Mouse (Mus musculus) gastrocnemius, postnatal 36 days (tissue): ENCODE data around the gene Pbx1. TPM values are rescaled to one million over a fixed set of nuclear protein-coding genes. Genes with fewer than 3 reads are reported as not detected.

Experiments used
- DNase-seq, 2 experiments: peaks; one replicate each; pipeline ENCODE4 v3.0.0; 2022
- intact Hi-C: fragments of 180-260 bp; cut with DNase I; formaldehyde crosslinking; loops from one replicate; pipeline ENCODE4 v1.15.1; 2025
- total RNA-seq, 2 experiments: library from RNA; stranded (reverse); gene quantifications; 2 replicates each; pipeline ENCODE4 v1.2.3; 2021

Gene Pbx1
- total RNA-seq, 2 experiments from 2014 or later: 15.1 to 17.7 TPM

DNA sequence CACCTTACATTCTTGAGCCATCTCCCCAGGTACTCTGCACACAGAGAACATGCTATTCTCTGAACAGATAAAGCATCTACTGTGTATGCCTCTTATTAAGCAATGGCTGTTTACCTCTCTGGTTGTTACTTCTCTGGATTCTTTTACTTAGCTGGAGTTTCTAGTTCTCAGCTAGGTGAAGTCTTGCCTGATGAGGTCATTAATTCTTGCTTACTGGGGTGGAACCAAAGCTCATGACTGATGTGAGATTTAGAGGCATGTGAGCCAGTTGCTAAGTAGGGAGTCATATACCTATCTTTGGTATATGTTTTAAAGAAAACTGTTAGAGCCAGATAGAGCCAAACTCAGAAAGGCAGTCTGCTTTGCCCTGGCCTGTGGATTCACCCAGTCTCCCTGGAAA, 298.4 kb downstream of the Pbx1 start:
- no peak for DNase-seq
- intact Hi-C loops: no loop called here

DNA sequence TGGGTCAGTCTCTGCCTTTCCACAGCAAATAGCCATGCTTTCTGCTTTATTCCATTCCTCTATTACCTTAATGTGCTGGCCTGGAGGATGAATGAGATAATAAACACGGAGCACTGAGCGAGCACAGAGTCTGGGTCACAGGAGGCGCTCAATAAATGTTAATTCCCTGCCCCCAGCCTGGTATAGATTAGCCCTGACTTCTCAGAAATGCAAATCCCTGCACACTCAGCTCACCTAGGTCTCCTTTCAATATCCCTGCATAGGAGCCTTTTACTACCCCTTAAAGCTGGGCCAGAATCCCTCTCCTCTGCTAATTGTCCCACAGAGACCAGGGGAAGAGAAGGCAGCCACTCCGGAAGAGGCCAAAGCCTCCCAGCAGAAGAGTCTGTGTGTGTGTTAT, 304.1 kb downstream of the Pbx1 start:
- no peak for DNase-seq
- intact Hi-C loops: no loop called here

DNA sequence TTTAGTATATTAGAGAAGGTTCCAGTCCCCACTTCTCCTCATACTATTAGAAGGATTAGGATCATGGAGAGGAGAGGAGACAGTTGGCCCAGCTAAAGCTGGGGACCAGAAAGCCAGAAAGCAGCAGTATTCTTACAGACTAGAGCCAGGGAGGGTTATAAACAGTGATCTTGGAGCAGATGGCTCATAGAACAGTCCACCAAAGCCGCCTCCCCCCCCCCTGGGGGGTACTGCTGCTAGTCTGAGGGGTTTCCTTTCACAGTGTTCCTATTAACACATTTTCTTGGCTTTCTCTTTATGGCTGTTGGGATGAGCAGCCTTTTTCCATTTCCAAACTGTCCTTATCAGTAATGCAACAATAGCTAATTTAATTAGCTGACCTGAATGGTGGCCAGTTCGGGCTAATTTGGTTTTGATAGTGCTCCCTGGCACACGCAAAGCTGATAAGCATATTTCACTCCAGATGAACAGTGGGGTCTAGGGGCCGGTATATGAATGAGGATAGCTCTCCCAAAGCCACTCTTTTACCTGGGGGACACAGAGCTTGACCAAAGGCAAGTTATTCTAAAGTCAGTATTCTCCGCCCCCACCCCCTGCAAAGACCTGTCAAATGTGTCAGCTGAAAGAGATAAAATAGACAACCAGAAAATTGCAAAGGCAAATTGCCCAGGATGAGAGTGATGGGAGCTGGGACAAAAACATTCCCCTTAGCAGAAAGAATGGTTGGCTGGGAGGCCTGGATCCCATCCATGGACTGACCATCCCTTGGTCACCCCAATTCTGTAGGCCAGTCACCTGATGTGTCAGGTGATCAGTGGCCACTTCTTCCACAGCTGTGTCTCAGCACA, 307.2 kb downstream of the Pbx1 start:
- intact Hi-C loops: no loop called here
- DNase-seq: no peak

DNA sequence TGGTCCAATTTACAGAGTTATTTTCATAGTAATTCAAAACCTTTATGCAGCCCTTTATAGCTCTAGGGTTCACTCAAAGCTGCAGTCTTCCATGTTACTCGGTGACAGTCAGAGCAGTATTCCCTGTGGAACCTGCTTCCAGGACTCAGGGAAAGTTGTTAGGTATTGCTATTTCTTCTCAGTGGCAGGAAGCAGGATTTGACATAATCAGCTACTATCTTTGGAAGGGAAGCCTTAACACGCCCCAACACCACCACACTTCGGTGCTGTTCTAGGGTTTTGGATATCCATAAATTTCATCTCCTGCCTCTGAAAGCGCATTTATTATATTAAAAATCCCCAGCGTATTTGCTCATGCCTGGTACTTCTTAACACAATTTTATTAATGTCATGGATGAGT, 314.0 kb downstream of the Pbx1 start:
- intact Hi-C loops: no loop called here
- no peak for DNase-seq

DNA sequence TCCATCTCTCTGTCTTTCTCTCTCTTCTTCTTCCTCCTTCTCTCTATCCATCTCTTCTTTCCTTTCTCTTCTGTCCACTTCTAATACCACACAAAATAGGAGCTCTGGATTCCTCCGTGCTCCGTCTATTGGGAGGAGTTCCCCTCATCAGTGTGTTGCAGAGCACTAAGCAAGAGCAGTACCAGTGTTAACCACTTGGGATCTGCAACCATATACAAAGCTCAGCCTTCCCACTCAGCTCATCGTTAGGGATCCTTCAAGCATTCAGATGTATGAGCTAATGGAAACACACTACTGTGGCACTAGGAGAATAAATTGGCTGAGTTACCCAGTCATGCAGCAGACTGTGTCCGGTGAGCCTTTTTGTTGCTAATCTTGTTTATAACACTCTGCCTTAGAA, 314.7 kb downstream of the Pbx1 start:
- DNase-seq: no peak
- intact Hi-C loops: no loop called here

DNA sequence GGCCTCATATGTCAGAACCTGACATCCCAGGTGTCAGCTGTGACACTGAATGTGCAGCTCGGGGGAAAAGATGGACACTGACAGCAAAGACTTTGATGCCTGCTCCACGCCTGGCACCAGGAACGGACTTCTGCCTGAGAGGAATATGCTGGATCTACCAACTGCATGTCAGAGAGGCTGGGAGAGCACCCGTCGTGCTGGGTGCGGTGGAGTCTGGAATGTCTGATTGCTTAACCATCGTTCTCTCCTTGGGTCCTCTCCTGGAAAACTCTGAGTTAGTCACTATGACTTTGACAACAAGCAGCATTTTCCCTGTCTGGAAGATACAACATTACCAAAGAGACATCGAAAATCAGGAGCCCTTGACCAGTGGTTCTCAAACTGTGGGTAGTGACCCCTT, 322.3 kb downstream of the Pbx1 start:
- no peak for DNase-seq
- intact Hi-C loops: no loop called here

DNA sequence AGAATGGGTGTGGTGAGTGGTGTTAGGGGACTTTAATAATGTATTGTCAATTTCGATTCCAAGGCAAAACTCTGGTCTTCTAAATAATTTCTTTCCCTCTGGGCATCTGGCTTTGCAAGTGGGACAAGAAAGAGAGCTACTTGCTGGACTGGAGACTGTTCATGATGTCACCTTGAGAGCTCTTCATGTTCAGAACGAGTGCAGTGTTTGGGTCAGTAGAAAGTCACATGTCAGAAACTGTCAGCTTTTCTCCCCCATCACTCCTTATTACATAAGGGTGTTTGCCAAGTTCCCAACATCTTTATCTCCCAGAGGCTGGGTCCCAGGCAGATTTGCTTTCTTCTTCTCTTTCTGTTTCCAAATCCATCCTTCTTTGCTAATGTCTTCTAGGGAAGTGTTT, 328.2 kb downstream of the Pbx1 start:
- DNase-seq: peak in 1 of 2 experiments; percentile 11
- intact Hi-C loops: no loop called here

DNA sequence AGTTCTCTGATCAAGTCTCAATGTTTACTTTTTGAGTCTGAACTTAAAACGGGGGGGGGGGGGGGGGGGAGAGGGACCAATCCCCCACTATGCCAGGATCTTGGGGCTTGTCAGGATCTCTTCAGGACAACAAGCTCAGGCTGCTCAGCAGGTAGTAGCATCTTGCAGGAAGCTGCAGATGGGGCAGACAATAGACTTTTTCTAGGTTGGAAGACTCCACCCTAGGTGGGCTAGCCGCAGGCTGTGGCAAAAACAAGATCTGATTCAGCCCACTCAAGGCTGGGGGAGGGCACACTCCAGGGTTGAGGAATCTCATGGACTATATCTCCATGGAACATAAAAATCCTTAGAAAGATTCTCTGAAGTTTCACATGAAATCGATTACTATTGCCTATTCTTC, 330.6 kb downstream of the Pbx1 start:
- intact Hi-C loops: no loop called here
- DNase-seq: no peak

DNA sequence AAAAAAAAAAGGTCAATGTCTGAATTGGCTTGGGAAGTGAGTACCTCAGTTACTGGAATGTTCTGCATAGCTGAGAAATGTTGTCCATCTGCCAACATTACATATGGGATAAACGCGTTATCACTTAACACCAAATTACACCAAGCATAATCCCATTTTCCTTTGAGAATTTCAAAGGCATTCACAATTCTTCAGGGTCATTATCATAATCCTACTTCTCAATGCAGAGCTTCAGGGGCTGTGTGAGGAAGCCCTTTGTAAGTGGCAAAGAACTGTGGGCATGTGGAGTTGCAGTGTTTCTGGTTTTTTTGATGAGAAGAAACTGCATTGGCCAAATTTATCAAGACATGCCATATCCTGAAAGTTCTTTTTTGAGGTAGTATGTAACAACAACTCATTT, 333.3 kb downstream of the Pbx1 start:
- intact Hi-C loops: loop anchor here (10.0 kb wide), 2 partner anchors 336 to 1246 kb away; partner anchors contain the start of gene Pbx1
- DNase-seq: no peak

DNA sequence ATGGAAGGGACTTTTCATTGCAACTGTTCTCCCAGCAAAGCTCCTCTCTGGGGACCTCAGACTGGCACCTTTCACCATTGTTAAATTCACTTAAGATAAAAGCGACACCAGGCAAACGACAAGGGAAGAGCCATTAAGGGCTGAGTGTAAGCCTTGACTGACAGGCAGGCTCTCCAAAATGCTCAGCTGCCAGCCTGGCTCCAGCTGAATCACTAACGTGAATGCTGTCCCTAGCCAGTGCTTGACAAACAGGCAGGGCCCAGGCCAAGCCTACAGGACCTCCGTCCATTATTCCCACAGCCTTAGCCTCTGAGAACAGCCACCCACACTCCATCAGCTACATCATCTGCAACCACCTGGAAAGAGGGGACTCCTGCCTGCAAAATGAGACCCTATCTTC, 337.4 kb downstream of the Pbx1 start:
- intact Hi-C loops: loop anchor here (5.0 to 10.0 kb wide), 4 partner anchors 118 to 1250 kb away; partner anchors contain the start of gene Pbx1
- DNase-seq: no peak

DNA sequence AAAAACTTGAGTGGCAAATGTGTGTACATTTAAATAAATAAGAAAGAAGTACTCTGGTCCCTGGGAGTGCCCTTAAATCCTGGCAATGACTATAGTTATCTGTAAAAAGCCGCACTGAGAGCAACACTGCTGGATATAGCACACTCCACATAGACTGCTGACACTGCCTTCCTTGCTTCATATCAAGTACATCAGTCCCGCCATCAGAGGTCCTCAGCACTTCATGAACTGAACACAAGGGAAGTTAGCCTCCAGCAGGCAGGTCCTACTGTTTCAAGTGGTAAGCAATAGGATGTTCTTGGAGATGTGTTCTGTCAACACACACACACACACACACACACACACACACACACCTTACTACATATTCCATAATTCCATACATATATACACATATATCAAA, 339.0 kb downstream of the Pbx1 start:
- no peak for DNase-seq
- intact Hi-C loops: loop anchor here (5.0 to 10.0 kb wide), 4 partner anchors 119 to 1252 kb away; partner anchors contain the start of gene Pbx1

DNA sequence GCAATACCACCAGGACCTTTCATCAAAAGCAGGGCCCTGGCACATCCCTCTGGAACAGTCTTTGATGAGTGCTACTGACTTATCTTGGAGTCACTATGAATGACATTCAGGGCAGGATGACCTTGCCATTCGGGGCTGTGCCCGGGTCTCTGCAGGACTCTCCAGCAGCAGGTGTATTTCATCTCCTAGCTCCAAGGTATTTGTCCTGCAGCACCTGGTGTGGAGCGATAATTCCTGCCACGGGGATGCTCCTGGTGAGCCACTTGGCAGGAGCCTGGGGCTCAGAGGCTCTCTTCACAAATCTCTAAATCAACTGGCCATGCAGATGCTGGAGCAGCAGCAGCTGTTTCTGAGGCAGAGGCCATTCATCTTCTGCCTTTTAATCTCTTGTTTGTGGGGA, 340.4 kb downstream of the Pbx1 start:
- intact Hi-C loops: loop anchor here (5.0 to 10.0 kb wide), 4 partner anchors 121 to 1253 kb away; partner anchors contain the start of gene Pbx1
- no peak for DNase-seq

DNA sequence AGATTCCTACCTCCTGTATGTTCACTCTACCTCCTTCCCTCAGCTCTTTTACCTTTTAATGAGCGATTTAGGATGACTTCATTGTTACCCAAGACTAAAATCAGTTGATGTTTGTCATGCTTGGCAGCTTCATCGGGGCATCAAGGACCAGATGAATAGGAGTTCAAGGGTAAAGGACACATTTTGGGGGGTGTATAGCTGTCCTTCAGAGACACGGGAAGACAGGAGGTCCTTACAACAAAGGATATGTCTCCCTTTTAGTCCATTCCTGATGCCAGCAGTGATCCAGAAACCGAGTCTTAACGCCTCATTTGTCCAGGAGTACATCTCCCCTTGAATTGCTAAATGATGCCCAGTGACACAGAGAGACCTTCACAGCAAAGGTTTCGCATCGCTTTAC, 343.4 kb downstream of the Pbx1 start:
- intact Hi-C loops: no loop called here
- DNase-seq: no peak

DNA sequence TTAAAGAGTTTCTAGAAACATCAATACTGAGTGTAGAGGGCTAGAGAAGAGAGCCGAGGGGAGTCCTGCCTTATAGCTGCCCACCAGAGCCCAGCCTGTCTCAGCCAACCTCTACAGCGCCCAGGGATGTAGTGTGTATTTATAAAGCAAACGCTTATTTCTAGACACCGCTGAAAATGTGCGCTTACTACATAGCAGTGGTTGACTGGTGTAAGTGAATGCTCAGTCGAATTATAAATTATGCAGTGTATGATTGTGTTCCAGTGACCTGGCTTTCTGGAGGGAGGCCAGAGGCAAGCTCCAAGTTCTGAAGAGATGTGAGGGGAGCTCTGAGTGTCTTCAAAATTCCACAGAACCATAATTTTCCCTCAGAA, 352.7 kb downstream of the Pbx1 start:
- intact Hi-C loops: no loop called here
- no peak for DNase-seq

DNA sequence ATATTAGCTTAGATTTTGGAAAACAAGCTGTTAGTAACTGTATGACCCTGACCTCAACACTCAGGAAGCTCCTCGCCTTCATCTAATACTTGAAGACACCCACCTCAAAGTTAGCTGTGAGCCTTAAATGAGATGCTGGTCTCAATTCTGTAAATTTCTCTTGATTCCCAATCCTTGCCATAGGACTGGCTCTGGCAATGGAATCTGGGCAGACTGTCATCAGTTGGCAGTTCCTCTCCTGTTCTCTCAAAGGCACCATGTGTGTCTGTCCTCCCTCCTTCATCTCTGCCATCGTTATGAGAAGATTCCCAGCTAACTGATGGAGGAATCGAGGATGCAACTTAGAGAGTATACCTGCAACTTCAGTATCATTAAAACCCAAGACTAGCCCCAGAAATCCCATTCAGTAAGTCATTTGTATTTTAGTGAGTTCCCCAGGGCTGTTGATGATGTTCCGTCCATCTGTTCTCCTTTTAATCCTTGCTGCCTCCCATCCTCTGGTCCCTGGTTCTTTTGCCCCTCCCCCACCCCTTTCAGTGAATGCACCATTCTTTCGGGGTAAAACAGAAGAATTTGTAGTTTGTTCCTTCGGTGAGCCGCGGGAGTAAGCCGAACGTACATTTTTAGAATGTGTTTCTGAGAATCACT, 353.2 kb downstream of the Pbx1 start:
- no peak for DNase-seq
- intact Hi-C loops: no loop called here

DNA sequence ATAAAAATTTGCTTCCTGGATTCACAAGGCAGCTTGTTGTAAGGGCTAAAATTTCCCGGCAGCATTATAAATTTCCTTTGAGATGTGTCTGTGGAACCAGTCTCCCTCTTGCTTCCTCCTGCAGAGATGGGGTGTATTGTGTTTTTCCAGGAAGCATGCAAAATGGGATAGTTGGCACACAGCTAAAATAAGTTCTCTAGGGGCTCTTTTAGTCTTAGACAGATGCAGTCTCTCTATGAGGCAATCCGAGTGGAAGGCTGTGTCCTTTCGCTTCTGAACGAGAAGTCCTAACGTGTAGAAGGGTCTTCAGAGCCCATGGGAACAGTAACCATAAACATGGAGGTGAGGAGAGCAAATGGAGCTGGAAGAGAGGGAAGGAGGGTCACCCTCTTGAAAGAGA, 360.1 kb downstream of the Pbx1 start:
- intact Hi-C loops: no loop called here
- no peak for DNase-seq

DNA sequence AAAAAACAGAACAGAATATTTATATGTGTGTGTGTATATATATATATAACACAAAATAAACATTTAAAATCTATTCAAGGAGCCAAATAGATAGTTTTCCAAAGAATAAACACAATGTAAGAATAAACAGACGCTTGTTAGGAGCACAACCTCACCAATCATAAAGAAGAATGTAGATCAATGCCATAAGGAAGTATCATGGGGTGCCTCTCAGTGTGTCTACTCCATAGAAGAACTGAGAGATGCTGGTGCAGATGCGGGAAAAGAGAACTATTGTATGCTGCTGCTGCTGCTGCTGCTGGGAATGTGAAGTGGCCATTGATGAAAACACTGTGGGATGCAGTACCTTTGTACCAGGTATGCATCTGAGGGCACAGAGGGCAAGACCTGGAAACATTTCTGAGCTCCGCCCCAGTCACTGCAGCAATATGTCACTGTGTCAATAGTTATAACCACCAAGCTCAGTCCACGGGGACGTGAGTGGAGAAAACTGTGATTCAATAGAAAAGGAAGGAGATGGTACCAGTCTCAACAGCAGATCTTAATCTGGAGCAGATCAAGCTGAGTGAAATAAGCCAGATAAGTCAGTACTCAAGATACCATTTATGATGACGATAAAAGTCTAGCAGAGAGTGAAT, 361.7 kb downstream of the Pbx1 start:
- no peak for DNase-seq
- intact Hi-C loops: no loop called here

DNA sequence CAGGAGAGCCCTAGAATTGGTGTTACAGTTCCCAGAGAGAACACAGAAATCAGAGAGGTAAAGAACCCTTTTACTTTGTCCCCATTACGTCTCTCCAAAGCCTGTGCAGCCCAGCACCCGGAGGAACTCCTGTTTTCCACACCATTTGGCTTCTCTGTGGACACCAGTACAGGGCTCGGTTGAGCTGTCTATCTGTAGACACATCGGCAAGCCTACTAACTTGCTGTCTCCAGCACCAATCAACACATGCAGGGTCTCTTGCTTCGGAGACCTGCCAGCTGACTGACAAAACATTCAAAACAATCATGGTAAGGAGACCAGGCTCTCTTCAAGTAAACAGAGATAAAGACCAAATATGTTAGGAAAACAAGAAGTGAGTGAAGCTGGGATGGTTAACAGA, 362.3 kb downstream of the Pbx1 start:
- DNase-seq: no peak
- intact Hi-C loops: no loop called here
